Comparison of ENCODE assay signal across 21 mouse cellular contexts in the genomic region with DNA sequence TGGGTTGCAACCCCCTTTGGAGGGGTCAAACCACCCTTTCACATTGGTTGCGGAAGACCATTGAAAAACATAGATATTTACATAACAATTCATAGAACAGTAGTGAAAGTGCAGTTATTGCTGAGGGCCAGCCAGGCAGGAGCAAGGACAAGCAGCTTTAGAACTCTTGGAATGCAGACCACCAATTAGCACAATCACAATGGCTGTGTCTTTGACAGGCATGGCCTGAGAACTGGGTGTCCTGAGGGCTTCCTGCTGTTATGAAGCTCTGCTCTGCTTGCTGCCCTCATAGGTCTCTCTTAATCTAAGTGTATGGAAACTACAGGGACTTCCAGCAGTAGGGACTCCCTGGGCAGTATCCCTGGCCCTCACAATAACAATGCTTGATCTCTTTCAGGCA. TPM values are rescaled to one million over a fixed set of nuclear protein-coding genes. Genes with fewer than 3 reads are reported as not detected.
"Had no signal": no experiment of that assay in that cellular context is flagged by ENCODE, and none has a peak within 500 bp of the region (broad histone marks: within the 10 kb centered on the region; RNA-seq: fewer than 3 reads in every experiment).

No protein-coding gene starts in this region.

- H3K4me1 ChIP-seq: limb, embryonic 10.5 days; limb, embryonic 13.5 days; liver, embryonic 13.5 days; stomach, embryonic 15.5 days had no signal

- H3K4me3 ChIP-seq: layer of hippocampus, adult 2 months; limb, embryonic 10.5 days; limb, embryonic 13.5 days; liver, embryonic 13.5 days; midbrain, embryonic 12.5 days; myocyte; stomach, embryonic 15.5 days had no signal

- DNase-seq: kidney, adult 18-20 months; kidney, adult 9 months; kidney, postnatal 25 days; layer of hippocampus, adult 9-11 months; liver; liver, embryonic 13.5 days; lung, embryonic 14.5 days; right cerebral cortex, postnatal 25 days; spleen, adult 18-20 months; thymus, postnatal 25 days had no signal

- H3K27ac ChIP-seq: kidney, postnatal 0 days; layer of hippocampus, adult 2 months; limb, embryonic 10.5 days; limb, embryonic 13.5 days; liver, embryonic 13.5 days; macrophage; midbrain, embryonic 12.5 days; stomach, embryonic 15.5 days had no signal

- H3K27me3 ChIP-seq: limb, embryonic 13.5 days; liver, embryonic 13.5 days; midbrain, embryonic 12.5 days; stomach, embryonic 15.5 days had no signal

- H3K9me3 ChIP-seq: limb, embryonic 10.5 days; limb, embryonic 13.5 days; liver, embryonic 13.5 days; midbrain, embryonic 12.5 days; stomach, embryonic 15.5 days had no signal

- H3K9ac ChIP-seq: limb, embryonic 13.5 days; liver, embryonic 13.5 days; lung, embryonic 14.5 days; midbrain, embryonic 12.5 days; stomach, embryonic 15.5 days had no signal

- ATAC-seq: lung, postnatal 0 days; midbrain, embryonic 16.5 days had no signal

- H3K4me2 ChIP-seq: limb, embryonic 13.5 days; liver, embryonic 13.5 days; lung, embryonic 14.5 days; midbrain, embryonic 12.5 days; stomach, embryonic 15.5 days had no signal

- H3K36me3 ChIP-seq: limb, embryonic 10.5 days; limb, embryonic 13.5 days; liver, embryonic 13.5 days; midbrain, embryonic 12.5 days; stomach, embryonic 15.5 days had no signal

RNA-seq across cellular contexts. Expression of a gene that starts 34.6 kb away (rescaled TPM):
- polyA plus RNA-seq: myocyte; neural tube, embryonic 14.5 days had no signal
